Mouse (Mus musculus): ENCODE data around the gene Zbtb25. TPM values are rescaled to one million over a fixed set of nuclear protein-coding genes. Genes with fewer than 3 reads are reported as not detected.

Zbtb25 gene
- polyA plus RNA-seq, 1 experiment from 2014 or later = 17.5 TPM

DNA sequence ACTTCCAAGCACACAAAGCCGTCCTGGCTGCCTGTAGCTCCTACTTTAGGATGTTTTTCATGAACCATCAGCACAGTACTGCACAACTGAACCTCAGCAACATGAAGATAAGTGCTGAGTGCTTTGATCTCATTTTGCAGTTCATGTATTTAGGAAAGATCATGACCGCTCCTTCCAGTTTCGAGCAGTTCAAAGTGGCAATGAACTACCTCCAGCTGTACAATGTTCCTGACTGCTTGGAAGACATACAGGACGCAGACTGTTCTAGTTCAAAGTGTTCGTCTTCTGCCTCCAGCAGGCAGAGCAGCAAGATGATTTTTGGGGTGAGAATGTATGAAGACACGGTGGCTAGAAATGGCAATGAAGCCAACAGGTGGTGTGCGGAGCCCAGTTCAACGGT, 15.9 kb upstream of the Zbtb25 start:
- WGBS = 96% methylated on average over 8 of the region's 8 CpGs
- H3K9ac ChIP-seq (ENCODE audit: low read length) = no peak overlapping the region

GRCm38 (mm10) chr12:76380151-76380550, 10.7 kb upstream of the Zbtb25 start:
- H3K36me3 ChIP-seq (ENCODE audit: control insufficient read depth, insufficient read depth, low read length) = no peaks in the 10 kb centered on the region
- H3K27ac ChIP-seq (ENCODE audit: low read depth, low read length) = no peak overlapping the region
- no peak overlapping the region for H3K9ac ChIP-seq (ENCODE audit: low read length)
- 93% methylated on average over 7 of the region's 7 CpGs for WGBS
- no peaks in the 10 kb centered on the region for H3K4me1 ChIP-seq (ENCODE audit: control insufficient read depth, insufficient read depth, low read length)
- no peak for DNase-seq (ENCODE audit: low spot score)
- no peak overlapping the region for H3K4me2 ChIP-seq (ENCODE audit: low read depth)
- H3K27me3 ChIP-seq (ENCODE audit: control insufficient read depth, insufficient read depth, low read length) = no peaks in the 10 kb centered on the region
- no peak overlapping the region for H3K4me3 ChIP-seq (ENCODE audit: low read depth, low read length)
- ATAC-seq (ENCODE audit: insufficient read depth, low FRiP score, low TSS enrichment) = no peak
- H3K9me3 ChIP-seq (ENCODE audit: control insufficient read depth, low read length) = no peaks in the 10 kb centered on the region

More for the DNA sequence above, 15.9 kb upstream of the Zbtb25 start:
- H3K27ac ChIP-seq (ENCODE audit: low read depth, low read length) = no peak overlapping the region
- no peak overlapping the region for H3K4me3 ChIP-seq (ENCODE audit: low read depth, low read length)
- DNase-seq (ENCODE audit: low spot score) = no peak
- ATAC-seq (ENCODE audit: insufficient read depth, low FRiP score, low TSS enrichment) = no peak
- no peaks in the 10 kb centered on the region for H3K9me3 ChIP-seq (ENCODE audit: control insufficient read depth, low read length)
- H3K4me2 ChIP-seq (ENCODE audit: low read depth) = no peak overlapping the region
- H3K27me3 ChIP-seq (ENCODE audit: control insufficient read depth, insufficient read depth, low read length) = no peaks in the 10 kb centered on the region
- H3K4me1 ChIP-seq (ENCODE audit: control insufficient read depth, insufficient read depth, low read length) = no peaks in the 10 kb centered on the region
- H3K36me3 ChIP-seq (ENCODE audit: control insufficient read depth, insufficient read depth, low read length) = no peaks in the 10 kb centered on the region; the same call in 1 of the 2 replicates

DNA sequence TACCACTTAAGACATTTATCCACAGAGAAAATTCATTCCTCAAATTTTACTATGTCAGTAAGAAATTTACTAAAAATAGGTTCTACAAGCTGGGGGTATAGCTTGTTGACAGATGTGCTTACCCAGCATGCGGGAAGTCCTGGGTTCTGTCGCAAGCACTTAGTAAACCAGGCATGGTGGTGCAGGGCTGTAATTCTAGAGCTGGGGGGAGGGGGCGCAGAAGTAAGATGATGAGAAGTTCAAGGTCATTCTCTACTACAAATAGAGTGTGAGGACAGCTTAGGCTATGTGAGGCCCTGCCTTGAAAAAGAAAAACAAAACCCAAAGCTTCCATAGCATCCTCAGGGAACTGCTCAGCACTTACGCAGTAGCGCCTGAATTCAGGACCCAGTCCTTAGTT, 9.2 kb upstream of the Zbtb25 start:
- H3K4me3 ChIP-seq (ENCODE audit: low read depth, low read length) = no peak overlapping the region
- WGBS = 93% methylated on average over 5 of the region's 5 CpGs
- no peak overlapping the region for H3K4me2 ChIP-seq (ENCODE audit: low read depth)
- H3K27me3 ChIP-seq (ENCODE audit: control insufficient read depth, insufficient read depth, low read length) = no peaks in the 10 kb centered on the region
- no peaks in the 10 kb centered on the region for H3K9me3 ChIP-seq (ENCODE audit: control insufficient read depth, low read length)
- peaks cover 5% of the 10 kb centered on the region; the same call in 1 of the 2 replicates for H3K4me1 ChIP-seq (ENCODE audit: control insufficient read depth, insufficient read depth, low read length)
- H3K36me3 ChIP-seq (ENCODE audit: control insufficient read depth, insufficient read depth, low read length) = no peaks in the 10 kb centered on the region
- ATAC-seq (ENCODE audit: insufficient read depth, low FRiP score, low TSS enrichment) = no peak
- no peak overlapping the region for H3K9ac ChIP-seq (ENCODE audit: low read length)
- H3K27ac ChIP-seq (ENCODE audit: low read depth, low read length) = no peak overlapping the region
- DNase-seq (ENCODE audit: low spot score) = no peak

DNA sequence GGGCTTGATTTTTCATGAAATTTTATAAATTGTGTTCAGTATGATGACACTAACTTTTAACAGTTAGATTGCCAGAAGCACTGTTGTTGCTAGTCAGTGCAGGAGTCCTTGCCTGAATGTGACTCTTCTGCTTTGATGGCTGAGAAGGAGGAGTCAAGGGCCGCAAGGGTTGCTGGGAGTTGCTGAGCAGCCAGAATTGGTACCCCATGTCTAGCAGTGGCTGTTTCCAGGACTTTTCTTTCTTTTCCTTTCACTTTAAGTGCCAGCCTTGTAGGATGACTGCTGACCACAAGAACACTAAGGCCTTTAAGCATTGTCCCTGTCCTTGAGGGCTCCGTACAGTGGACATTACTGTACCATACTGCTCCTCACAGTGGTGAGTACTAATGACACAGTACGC, 8.3 kb upstream of the Zbtb25 start:
- Histone ChIP-seq H3K4me1 (ENCODE audit: control insufficient read depth, insufficient read depth, low read length) (peaks cover 5% of the 10 kb centered on the region; the same call in 1 of the 2 replicates), H3K9ac (ENCODE audit: low read length) (no peak overlapping the region), H3K36me3 (ENCODE audit: control insufficient read depth, insufficient read depth, low read length) (no peaks in the 10 kb centered on the region), H3K9me3 (ENCODE audit: control insufficient read depth, low read length) (no peaks in the 10 kb centered on the region), H3K4me2 (ENCODE audit: low read depth) (no peak overlapping the region), H3K4me3 (ENCODE audit: low read depth, low read length) (no peak overlapping the region), H3K27me3 (ENCODE audit: control insufficient read depth, insufficient read depth, low read length) (no peaks in the 10 kb centered on the region), H3K27ac (ENCODE audit: low read depth, low read length) (no peak overlapping the region)
- 89% methylated on average over 3 of the region's 3 CpGs for WGBS
- no peak for DNase-seq (ENCODE audit: low spot score)
- no peak for ATAC-seq (ENCODE audit: insufficient read depth, low FRiP score, low TSS enrichment)

- no peaks in the 10 kb centered on the region for H3K9me3 ChIP-seq (ENCODE audit: control insufficient read depth, low read length)
- no peaks in the 10 kb centered on the region for H3K36me3 ChIP-seq (ENCODE audit: control insufficient read depth, insufficient read depth, low read length)
- no peak overlapping the region for H3K4me2 ChIP-seq (ENCODE audit: low read depth)
- no peak overlapping the region for H3K9ac ChIP-seq (ENCODE audit: low read length)
- H3K27me3 ChIP-seq (ENCODE audit: control insufficient read depth, insufficient read depth, low read length) = no peaks in the 10 kb centered on the region
- no peak overlapping the region for H3K4me3 ChIP-seq (ENCODE audit: low read depth, low read length)
- no peak for DNase-seq (ENCODE audit: low spot score)
- ATAC-seq (ENCODE audit: insufficient read depth, low FRiP score, low TSS enrichment) = no peak
- no peak overlapping the region for H3K27ac ChIP-seq (ENCODE audit: low read depth, low read length)
- H3K4me1 ChIP-seq (ENCODE audit: control insufficient read depth, insufficient read depth, low read length) = peaks cover 9% of the 10 kb centered on the region
- WGBS = 91% methylated on average over 6 of the region's 6 CpGs
Measured at GRCm38 (mm10) chr12:76377059-76377458, 7.7 kb upstream of the Zbtb25 start.

DNA sequence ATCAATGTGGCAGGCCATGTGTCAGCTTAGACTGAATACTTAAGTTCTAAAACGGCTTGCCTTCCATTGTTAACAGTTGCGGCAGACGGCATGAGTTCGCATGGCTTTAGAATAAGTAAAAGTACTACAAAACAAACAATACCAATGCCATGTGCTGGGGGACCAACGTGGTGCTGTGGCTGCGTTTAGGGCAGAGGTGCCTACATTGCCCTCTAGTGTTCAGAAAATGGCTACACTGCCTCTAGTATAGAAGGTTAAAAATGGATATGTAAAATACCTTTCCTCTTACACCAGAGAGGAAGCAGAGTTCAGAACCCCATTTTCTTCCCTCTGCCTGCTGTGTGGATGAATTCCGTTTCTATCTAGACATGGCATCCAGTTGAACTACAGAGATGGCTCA, 7.2 kb upstream of the Zbtb25 start:
- no peak overlapping the region for H3K4me3 ChIP-seq (ENCODE audit: low read depth, low read length)
- H3K9me3 ChIP-seq (ENCODE audit: control insufficient read depth, low read length) = no peaks in the 10 kb centered on the region
- no peaks in the 10 kb centered on the region for H3K36me3 ChIP-seq (ENCODE audit: control insufficient read depth, insufficient read depth, low read length)
- ATAC-seq (ENCODE audit: insufficient read depth, low FRiP score, low TSS enrichment) (no peak), DNase-seq (ENCODE audit: low spot score) (no peak)
- no peak overlapping the region for H3K27ac ChIP-seq (ENCODE audit: low read depth, low read length)
- no peaks in the 10 kb centered on the region for H3K27me3 ChIP-seq (ENCODE audit: control insufficient read depth, insufficient read depth, low read length)
- H3K4me1 ChIP-seq (ENCODE audit: control insufficient read depth, insufficient read depth, low read length) = peaks cover 12% of the 10 kb centered on the region
- WGBS = 51% methylated on average over 7 of the region's 7 CpGs
- no peak overlapping the region for H3K9ac ChIP-seq (ENCODE audit: low read length)
- no peak overlapping the region for H3K4me2 ChIP-seq (ENCODE audit: low read depth)

DNA sequence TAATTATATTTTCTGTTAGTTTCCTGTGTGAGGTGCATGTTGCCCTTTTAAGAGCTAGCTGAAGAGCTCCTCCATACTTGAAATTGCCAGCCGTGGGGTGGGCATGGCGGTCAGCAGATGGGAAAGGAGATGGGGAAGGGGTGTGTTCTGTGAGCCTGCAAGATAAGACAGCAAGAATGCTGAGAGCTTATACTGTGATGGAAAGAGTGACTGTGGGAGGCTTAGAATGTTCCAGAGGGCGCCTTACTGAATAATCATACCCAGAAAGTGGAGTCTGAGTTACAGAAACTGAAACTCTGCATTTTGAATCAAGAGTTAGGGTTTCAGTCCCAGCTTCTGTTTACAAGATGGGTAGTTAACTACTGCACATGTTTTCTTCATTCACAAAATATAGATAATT, 6.1 kb upstream of the Zbtb25 start:
- Histone ChIP-seq H3K4me1 (ENCODE audit: control insufficient read depth, insufficient read depth, low read length) (peaks cover 12% of the 10 kb centered on the region), H3K27ac (ENCODE audit: low read depth, low read length) (no peak overlapping the region), H3K36me3 (ENCODE audit: control insufficient read depth, insufficient read depth, low read length) (no peaks in the 10 kb centered on the region), H3K9me3 (ENCODE audit: control insufficient read depth, low read length) (no peaks in the 10 kb centered on the region), H3K4me3 (ENCODE audit: low read depth, low read length) (no peak overlapping the region), H3K27me3 (ENCODE audit: control insufficient read depth, insufficient read depth, low read length) (no peaks in the 10 kb centered on the region), H3K9ac (ENCODE audit: low read length) (no peak overlapping the region), H3K4me2 (ENCODE audit: low read depth) (no peak overlapping the region)
- no peak for ATAC-seq (ENCODE audit: insufficient read depth, low FRiP score, low TSS enrichment)
- no peak for DNase-seq (ENCODE audit: low spot score)
- WGBS = 92% methylated on average over 3 of the region's 3 CpGs

DNA sequence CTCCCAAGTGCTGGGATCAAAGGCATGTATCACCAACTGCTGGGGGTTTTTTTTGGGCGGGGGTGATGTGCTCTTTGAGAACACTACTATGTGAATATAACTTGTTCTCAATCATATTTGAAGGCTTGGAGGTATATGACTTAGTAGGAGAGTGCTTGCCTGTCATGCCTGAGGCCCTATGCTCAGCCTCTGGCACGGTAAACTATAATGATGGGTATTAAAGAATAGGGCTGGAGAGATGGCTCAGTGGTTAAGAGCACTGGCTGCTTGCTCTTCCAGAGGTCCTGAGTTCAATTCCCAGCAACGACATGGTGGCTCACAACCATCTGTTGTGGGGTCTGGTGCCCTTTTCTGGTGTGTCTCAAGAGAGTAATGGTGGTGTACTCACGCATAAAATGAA, 5.5 kb upstream of the Zbtb25 start:
- Histone ChIP-seq H3K27ac (ENCODE audit: low read depth, low read length) (no peak overlapping the region), H3K36me3 (ENCODE audit: control insufficient read depth, insufficient read depth, low read length) (no peaks in the 10 kb centered on the region)
- WGBS = 82% methylated on average over 4 of the region's 4 CpGs

GRCm38 (mm10) chr12:76373991-76374390, 4.6 kb upstream of the Zbtb25 start:
- Histone ChIP-seq H3K9me3 (ENCODE audit: control insufficient read depth, low read length) (no peaks in the 10 kb centered on the region), H3K27ac (ENCODE audit: low read depth, low read length) (no peak overlapping the region), H3K4me3 (ENCODE audit: low read depth, low read length) (no peak overlapping the region), H3K27me3 (ENCODE audit: control insufficient read depth, insufficient read depth, low read length) (no peaks in the 10 kb centered on the region), H3K4me2 (ENCODE audit: low read depth) (no peak overlapping the region), H3K36me3 (ENCODE audit: control insufficient read depth, insufficient read depth, low read length) (no peaks in the 10 kb centered on the region), H3K4me1 (ENCODE audit: control insufficient read depth, insufficient read depth, low read length) (peaks cover 12% of the 10 kb centered on the region), H3K9ac (ENCODE audit: low read length) (no peak overlapping the region)
- ATAC-seq (ENCODE audit: insufficient read depth, low FRiP score, low TSS enrichment) (no peak), DNase-seq (ENCODE audit: low spot score) (peak; percentile 42)
- WGBS = 58% methylated on average over 6 of the region's 6 CpGs

More for the DNA sequence above, 5.5 kb upstream of the Zbtb25 start:
- ATAC-seq (ENCODE audit: insufficient read depth, low FRiP score, low TSS enrichment) = no peak
- no peak overlapping the region for H3K4me3 ChIP-seq (ENCODE audit: low read depth, low read length)
- H3K4me2 ChIP-seq (ENCODE audit: low read depth) = no peak overlapping the region
- DNase-seq (ENCODE audit: low spot score) = no peak
- no peaks in the 10 kb centered on the region for H3K27me3 ChIP-seq (ENCODE audit: control insufficient read depth, insufficient read depth, low read length)
- H3K4me1 ChIP-seq (ENCODE audit: control insufficient read depth, insufficient read depth, low read length) = peaks cover 12% of the 10 kb centered on the region
- H3K9me3 ChIP-seq (ENCODE audit: control insufficient read depth, low read length) = no peaks in the 10 kb centered on the region
- H3K9ac ChIP-seq (ENCODE audit: low read length) = no peak overlapping the region
